Mouse (Mus musculus) cerebellum, postnatal 25 days (tissue): ENCODE data around the gene Tagln2.

Experiments
- DNase-seq, 2 experiments: peaks; one replicate each; pipeline ENCODE4 v3.0.0; 2021; ENCODE audit warnings: mixed read lengths in 2 of 2

Gene Tagln2

GRCm38 (mm10) chr1:172481540-172482280 lies 18.1 kb upstream of the Tagln2 start, which contains the start of gene Igsf9:
Gene Igsf9 (plus strand): TSS chr1:172481788.
- peak; percentile 82 to 92 for DNase-seq

- DNase-seq = no peak
Observed at GRCm38 (mm10) chr1:172482518-172483360, 17.1 kb upstream of the Tagln2 start.

- no peak for DNase-seq
Observed at GRCm38 (mm10) chr1:172483361-172483660, 16.5 kb upstream of the Tagln2 start.

GRCm38 (mm10) chr1:172484236-172484635 lies 15.6 kb upstream of the Tagln2 start:
- DNase-seq = no peak

GRCm38 (mm10) chr1:172484671-172485070 lies 15.2 kb upstream of the Tagln2 start:
- DNase-seq = no peak

- DNase-seq = no peak
Observed at GRCm38 (mm10) chr1:172485821-172486220, 14.0 kb upstream of the Tagln2 start.

GRCm38 (mm10) chr1:172486236-172486635 lies 13.6 kb upstream of the Tagln2 start:
- no peak for DNase-seq

GRCm38 (mm10) chr1:172486651-172487050 lies 13.2 kb upstream of the Tagln2 start:
- no peak for DNase-seq

GRCm38 (mm10) chr1:172487859-172488258 lies 12.0 kb upstream of the Tagln2 start:
- DNase-seq = no peak

GRCm38 (mm10) chr1:172488831-172489230 lies 11.0 kb upstream of the Tagln2 start:
- DNase-seq = no peak

GRCm38 (mm10) chr1:172489585-172490250 lies 10.1 kb upstream of the Tagln2 start:
- no peak for DNase-seq

GRCm38 (mm10) chr1:172490261-172490661 lies 9.6 kb upstream of the Tagln2 start:
- peak; percentile 95 to 96 for DNase-seq

- no peak for DNase-seq
Observed at GRCm38 (mm10) chr1:172492047-172492446, 7.8 kb upstream of the Tagln2 start.

GRCm38 (mm10) chr1:172493516-172493915 lies 6.3 kb upstream of the Tagln2 start:
- no peak for DNase-seq

- no peak for DNase-seq
Observed at GRCm38 (mm10) chr1:172496030-172496429, 3.8 kb upstream of the Tagln2 start.

GRCm38 (mm10) chr1:172497428-172497827 lies 2.4 kb upstream of the Tagln2 start:
- DNase-seq = no peak

- peak in 1 of 2 experiments; percentile 37 for DNase-seq
Observed at GRCm38 (mm10) chr1:172500451-172501370, 864 bp downstream of the Tagln2 start.

GRCm38 (mm10) chr1:172501371-172502144 lies 1.7 kb downstream of the Tagln2 start:
- no peak for DNase-seq

- no peak for DNase-seq
Observed at GRCm38 (mm10) chr1:172502145-172503110, 2.6 kb downstream of the Tagln2 start.
